ENCODE assay signal across 8 mouse cellular contexts in genomic region chr7:16272681-16273080, GRCm38 (mm10). TPM values are rescaled to one million over a fixed set of nuclear protein-coding genes. Genes with fewer than 3 reads are reported as not detected.
DNase-seq lines count a peak whose midpoint lies in the region; ATAC-seq and TF ChIP-seq lines count a peak whose summit lies in the region.

No protein-coding gene starts in this region.

- peak; percentile 81 for ATAC-seq in embryonic facial prominence, embryonic 14.5 days (ENCODE audit: low read depth)
- peak; percentile 71 for ATAC-seq in heart, embryonic 13.5 days (ENCODE audit: extremely low read depth, insufficient number of reproducible peaks, low FRiP score, low TSS enrichment)
- peak; percentile 78 for ATAC-seq in kidney, embryonic 15.5 days (replicated peaks; ENCODE audit: low FRiP score)
- peak; percentile 82 for ATAC-seq in midbrain, embryonic 16.5 days

- peak overlapping the region; percentile 92 for H3K27ac ChIP-seq in embryonic facial prominence, embryonic 14.5 days (replicated peaks; ENCODE audit: low read depth, low read length)
- peak overlapping the region; percentile 92 for H3K27ac ChIP-seq in heart, embryonic 13.5 days (replicated peaks)
- H3K27ac ChIP-seq in kidney, embryonic 15.5 days = peak overlapping the region; percentile 97
- peak overlapping the region; percentile 22 for H3K27ac ChIP-seq in liver, adult 2 months (replicated peaks; ENCODE audit: insufficient read depth, low read depth, low read length)
- H3K27ac ChIP-seq in midbrain, embryonic 16.5 days (ENCODE audit: low read length) = peak overlapping the region; percentile 97

- H3K9ac ChIP-seq in embryonic facial prominence, embryonic 14.5 days (ENCODE audit: low read depth, low read length) = peak overlapping the region; percentile 85
- H3K9ac ChIP-seq in heart, embryonic 13.5 days = peak overlapping the region; percentile 88
- H3K9ac ChIP-seq in kidney, embryonic 15.5 days = peak overlapping the region; percentile 79
- H3K9ac ChIP-seq in liver, adult 2 months (ENCODE audit: low read depth, low read length) = peak overlapping the region; percentile 83
- peak overlapping the region; percentile 95 for H3K9ac ChIP-seq in midbrain, embryonic 16.5 days (ENCODE audit: low read depth, low read length)

- H3K4me2 ChIP-seq in embryonic facial prominence, embryonic 14.5 days (ENCODE audit: low read depth, low read length) = peak overlapping the region; percentile 77
- peak overlapping the region; percentile 93 for H3K4me2 ChIP-seq in heart, embryonic 13.5 days
- H3K4me2 ChIP-seq in kidney, embryonic 15.5 days = peak overlapping the region; percentile 93
- peak overlapping the region; percentile 65 for H3K4me2 ChIP-seq in midbrain, embryonic 16.5 days (ENCODE audit: low read length)

- no peaks in the 10 kb centered on the region for H3K36me3 ChIP-seq in C2C12 (ENCODE audit: control insufficient read depth, insufficient read depth)
- H3K36me3 ChIP-seq in embryonic facial prominence, embryonic 14.5 days (ENCODE audit: control insufficient read depth, insufficient read depth, low read length) = peaks cover 26% of the 10 kb centered on the region
- peaks cover 28% of the 10 kb centered on the region for H3K36me3 ChIP-seq in heart, embryonic 13.5 days
- peaks cover 29% of the 10 kb centered on the region for H3K36me3 ChIP-seq in kidney, embryonic 15.5 days
- H3K36me3 ChIP-seq in liver, adult 2 months (ENCODE audit: control insufficient read depth, insufficient read depth, low read length) = peaks cover 2% of the 10 kb centered on the region; the same call in 1 of the 2 replicates
- peaks cover 16% of the 10 kb centered on the region for H3K36me3 ChIP-seq in midbrain, embryonic 16.5 days (ENCODE audit: control insufficient read depth, insufficient read depth, low read length)

- H3K79me2 ChIP-seq in C2C12 (ENCODE audit: control insufficient read depth, insufficient read depth) = no peaks in the 10 kb centered on the region
- H3K79me2 ChIP-seq in liver, adult 2 months (ENCODE audit: control insufficient read depth, insufficient read depth, low read length) = no peaks in the 10 kb centered on the region

- no peaks in the 10 kb centered on the region for H3K9me3 ChIP-seq in embryonic facial prominence, embryonic 14.5 days (ENCODE audit: control insufficient read depth, low read length)
- H3K9me3 ChIP-seq in heart, embryonic 13.5 days = no peaks in the 10 kb centered on the region
- H3K9me3 ChIP-seq in kidney, embryonic 15.5 days (replicated peaks) = no peaks in the 10 kb centered on the region
- H3K9me3 ChIP-seq in midbrain, embryonic 16.5 days (replicated peaks; ENCODE audit: control insufficient read depth, low read length, poor library complexity, severe bottlenecking) = no peaks in the 10 kb centered on the region

- no peaks in the 10 kb centered on the region for H3K79me3 ChIP-seq in C2C12 (ENCODE audit: low read depth)

- H3ac ChIP-seq in C2C12 (ENCODE audit: control insufficient read depth, insufficient read length, low read depth) = peak overlapping the region; percentile 64

- 2% methylated on average over 17 of the region's 46 CpGs for WGBS in embryonic facial prominence, embryonic 14.5 days
- 1% methylated on average over 39 of the region's 46 CpGs for WGBS in heart, embryonic 13.5 days
- 0% methylated on average over 44 of the region's 46 CpGs for WGBS in kidney, embryonic 15.5 days
- WGBS in liver, adult 2 months = under 1% methylated on average over 46 of the region's 46 CpGs
- WGBS in midbrain, embryonic 16.5 days = 0% methylated on average over 43 of the region's 46 CpGs

- H3K27me3 ChIP-seq in C2C12 (ENCODE audit: control insufficient read depth, insufficient read depth, insufficient read length) = no peaks in the 10 kb centered on the region
- H3K27me3 ChIP-seq in embryonic facial prominence, embryonic 14.5 days (replicated peaks; ENCODE audit: control insufficient read depth, insufficient read depth, low read length) = no peaks in the 10 kb centered on the region
- H3K27me3 ChIP-seq in heart, embryonic 13.5 days (replicated peaks) = no peaks in the 10 kb centered on the region
- H3K27me3 ChIP-seq in kidney, embryonic 15.5 days = no peaks in the 10 kb centered on the region
- no peaks in the 10 kb centered on the region for H3K27me3 ChIP-seq in liver, adult 2 months (ENCODE audit: control insufficient read depth, insufficient read depth, low read length)
- H3K27me3 ChIP-seq in midbrain, embryonic 16.5 days (ENCODE audit: control insufficient read depth, insufficient read depth, low read depth, low read length) = no peaks in the 10 kb centered on the region

- H3K4me3 ChIP-seq in C2C12 (ENCODE audit: insufficient read depth, poor library complexity, severe bottlenecking) = peak overlapping the region; percentile 29
- peak overlapping the region; percentile 78 for H3K4me3 ChIP-seq in embryonic facial prominence, embryonic 14.5 days (ENCODE audit: low read depth, low read length)
- H3K4me3 ChIP-seq in heart, embryonic 13.5 days = peak overlapping the region; percentile 79
- H3K4me3 ChIP-seq in kidney, embryonic 15.5 days (replicated peaks) = peak overlapping the region; percentile 81
- H3K4me3 ChIP-seq in liver, adult 2 months (ENCODE audit: insufficient read depth, low read depth, low read length) = peak overlapping the region; percentile 82
- H3K4me3 ChIP-seq in midbrain, embryonic 16.5 days (ENCODE audit: low read depth, low read length) = peak overlapping the region; percentile 85

- no peak for TF ChIP-seq CTCF in C2C12 (IDR thresholded peaks at IDR 0.05; ENCODE audit: control insufficient read depth, insufficient read depth, insufficient read length)
- peak; percentile 38 for TF ChIP-seq CTCF in liver, adult 2 months (IDR thresholded peaks at IDR 0.05; ENCODE audit: low read depth, low read length)

- peaks cover 9% of the 10 kb centered on the region; the same call in 1 of the 2 replicates for H3K4me1 ChIP-seq in embryonic facial prominence, embryonic 14.5 days (ENCODE audit: control insufficient read depth, insufficient read depth, low read length)
- H3K4me1 ChIP-seq in heart, embryonic 13.5 days = peaks cover 31% of the 10 kb centered on the region
- peaks cover 38% of the 10 kb centered on the region for H3K4me1 ChIP-seq in kidney, embryonic 15.5 days
- peaks cover 7% of the 10 kb centered on the region for H3K4me1 ChIP-seq in liver, adult 2 months (ENCODE audit: control insufficient read depth, insufficient read depth, low read length)
- peaks cover 27% of the 10 kb centered on the region for H3K4me1 ChIP-seq in midbrain, embryonic 16.5 days (ENCODE audit: control insufficient read depth, insufficient read depth, low read length)

- peak; percentile 82 to 89 for DNase-seq in adrenal gland, postnatal 36 days
- peak; percentile 79 for DNase-seq in embryonic facial prominence, embryonic 14.5 days (ENCODE audit: low spot score)
- no peak for DNase-seq in liver, adult 2 months (ENCODE audit: extremely low read depth, low read depth, low spot score)
- peak; percentile 80 to 90 for DNase-seq in spleen, postnatal 4 days (ENCODE audit: low spot score in 2 of 2)

- TF ChIP-seq POLR2A in liver, adult 2 months (IDR thresholded peaks at IDR 0.05; ENCODE audit: extremely low read depth, insufficient read depth, low read length) = no peak

RNA-seq across cellular contexts. Expression of gene Inafm1, which starts 0.7 kb away (rescaled TPM):
- polyA plus RNA-seq in C2C12 (2012; fragmentation: generic; extraction: Trizol) = 11.7 TPM
- 10 to 100 TPM; 17.1 to 22.6 TPM for total RNA-seq in adrenal gland, postnatal 36 days (2021)
- 21.1 and 23.4 TPM in 2 replicates for polyA plus RNA-seq in embryonic facial prominence, embryonic 14.5 days (2014; fragmentation: Nextera tagmentation; extraction: Ambion mirVana)
- 10.7 TPM in 2 replicates for polyA plus RNA-seq in heart, embryonic 13.5 days (2015; fragmentation: Nextera tagmentation; extraction: Ambion mirVana)
- polyA plus RNA-seq in kidney, embryonic 15.5 days (2015; fragmentation: Nextera tagmentation; extraction: Ambion mirVana) = 16.4 and 19.5 TPM in 2 replicates
- total RNA-seq in liver, adult 2 months (2014; rRNA removed) = 1.9 and 2.8 TPM in 2 replicates
- polyA plus RNA-seq in liver, adult 2 months (2012; rRNA removed) = 8.0 and 8.8 TPM in 2 replicates
- polyA plus RNA-seq in midbrain, embryonic 16.5 days (2015; fragmentation: Nextera tagmentation; extraction: Ambion mirVana) = 44.5 and 49.3 TPM in 2 replicates

RNA-seq across cellular contexts. Expression of gene C5ar1, which starts 13.3 kb away (rescaled TPM):
- polyA plus RNA-seq in C2C12 (2012; fragmentation: generic; extraction: Trizol) = 0.02 TPM
- 1 to 10 TPM; 3.5 to 9.4 TPM for total RNA-seq in adrenal gland, postnatal 36 days (2021)
- 4.1 and 4.4 TPM in 2 replicates for polyA plus RNA-seq in embryonic facial prominence, embryonic 14.5 days (2014; fragmentation: Nextera tagmentation; extraction: Ambion mirVana)
- polyA plus RNA-seq in heart, embryonic 13.5 days (2015; fragmentation: Nextera tagmentation; extraction: Ambion mirVana) = 1.5 and 2.2 TPM in 2 replicates
- polyA plus RNA-seq in kidney, embryonic 15.5 days (2015; fragmentation: Nextera tagmentation; extraction: Ambion mirVana) = 2.5 and 3.7 TPM in 2 replicates
- total RNA-seq in liver, adult 2 months (2014; rRNA removed) = 0.46 and 0.47 TPM in 2 replicates
- polyA plus RNA-seq in liver, adult 2 months (2012; rRNA removed) = 0.88 and 1.3 TPM in 2 replicates
- polyA plus RNA-seq in midbrain, embryonic 16.5 days (2015; fragmentation: Nextera tagmentation; extraction: Ambion mirVana) = 1.2 and 1.5 TPM in 2 replicates

RNA-seq across cellular contexts. Expression of gene Ccdc9, which starts 13.9 kb away (rescaled TPM):
- 52.2 TPM for polyA plus RNA-seq in C2C12 (2012; fragmentation: generic; extraction: Trizol)
- total RNA-seq in adrenal gland, postnatal 36 days (2021) = 10 to 100 TPM; 59.5 to 73.6 TPM
- 10.9 and 13.7 TPM in 2 replicates for polyA plus RNA-seq in embryonic facial prominence, embryonic 14.5 days (2014; fragmentation: Nextera tagmentation; extraction: Ambion mirVana)
- 14.3 and 16.5 TPM in 2 replicates for polyA plus RNA-seq in heart, embryonic 13.5 days (2015; fragmentation: Nextera tagmentation; extraction: Ambion mirVana)
- polyA plus RNA-seq in kidney, embryonic 15.5 days (2015; fragmentation: Nextera tagmentation; extraction: Ambion mirVana) = 28.9 and 33.0 TPM in 2 replicates
- 14.4 and 20.7 TPM in 2 replicates for total RNA-seq in liver, adult 2 months (2014; rRNA removed)
- polyA plus RNA-seq in liver, adult 2 months (2012; rRNA removed) = 10.7 and 16.2 TPM in 2 replicates
- 22.1 and 25.4 TPM in 2 replicates for polyA plus RNA-seq in midbrain, embryonic 16.5 days (2015; fragmentation: Nextera tagmentation; extraction: Ambion mirVana)

RNA-seq across cellular contexts. Expression of gene C5ar2, which starts 28.7 kb away (rescaled TPM):
- not detected for polyA plus RNA-seq in C2C12 (2012; fragmentation: generic; extraction: Trizol)
- total RNA-seq in adrenal gland, postnatal 36 days (2021) = under 1 TPM; 0.43 to 0.50 TPM
- 0.09 TPM in 1 of 2 replicates, not detected in the other for polyA plus RNA-seq in embryonic facial prominence, embryonic 14.5 days (2014; fragmentation: Nextera tagmentation; extraction: Ambion mirVana)
- 0.76 and 0.78 TPM in 2 replicates for polyA plus RNA-seq in heart, embryonic 13.5 days (2015; fragmentation: Nextera tagmentation; extraction: Ambion mirVana)
- 0.04 and 0.08 TPM in 2 replicates for polyA plus RNA-seq in kidney, embryonic 15.5 days (2015; fragmentation: Nextera tagmentation; extraction: Ambion mirVana)
- 0.83 and 1.1 TPM in 2 replicates for total RNA-seq in liver, adult 2 months (2014; rRNA removed)
- polyA plus RNA-seq in liver, adult 2 months (2012; rRNA removed) = 0.92 and 1.4 TPM in 2 replicates
- 0.06 and 0.14 TPM in 2 replicates for polyA plus RNA-seq in midbrain, embryonic 16.5 days (2015; fragmentation: Nextera tagmentation; extraction: Ambion mirVana)

RNA-seq across cellular contexts. Expression of gene Bbc3, which starts 35.5 kb away (rescaled TPM):
- polyA plus RNA-seq in C2C12 (2012; fragmentation: generic; extraction: Trizol) = 6.6 TPM
- total RNA-seq in adrenal gland, postnatal 36 days (2021) = 1 to 10 TPM; 3.6 to 4.7 TPM
- polyA plus RNA-seq in embryonic facial prominence, embryonic 14.5 days (2014; fragmentation: Nextera tagmentation; extraction: Ambion mirVana) = 4.0 and 4.6 TPM in 2 replicates
- 8.2 and 8.8 TPM in 2 replicates for polyA plus RNA-seq in heart, embryonic 13.5 days (2015; fragmentation: Nextera tagmentation; extraction: Ambion mirVana)
- polyA plus RNA-seq in kidney, embryonic 15.5 days (2015; fragmentation: Nextera tagmentation; extraction: Ambion mirVana) = 12.3 and 12.4 TPM in 2 replicates
- 6.0 and 7.2 TPM in 2 replicates for total RNA-seq in liver, adult 2 months (2014; rRNA removed)
- 15.2 and 27.9 TPM in 2 replicates for polyA plus RNA-seq in liver, adult 2 months (2012; rRNA removed)
- polyA plus RNA-seq in midbrain, embryonic 16.5 days (2015; fragmentation: Nextera tagmentation; extraction: Ambion mirVana) = 30.0 and 31.3 TPM in 2 replicates

Comparison
In these comparisons a context has a peak if more than half of its experiments do, and no peak if none do; other contexts are left out.
1. H3K4me3 ChIP-seq: peak in every context shown above with its lines; median percentile 85 in midbrain, embryonic 16.5 days; 82 in liver, adult 2 months; 81 in kidney, embryonic 15.5 days; 79 in heart, embryonic 13.5 days; 78 in embryonic facial prominence, embryonic 14.5 days; 29 in C2C12.
2. H3K27ac ChIP-seq: peak in every context shown above with its lines; median percentile 97 in kidney, embryonic 15.5 days; 97 in midbrain, embryonic 16.5 days; 92 in embryonic facial prominence, embryonic 14.5 days; 92 in heart, embryonic 13.5 days; 22 in liver, adult 2 months.